Mouse (Mus musculus): Measurements from ENCODE around the gene Arhgdig.
"Not testable (repeated sequence)": the region's sequence is repeated elsewhere in the genome, so short reads cannot be mapped to it uniquely, and the experiment has no call there.

Arhgdig gene

GRCm38 (mm10) chr17:26203321-26203811, 4.2 kb downstream of the Arhgdig start:
- DNase-seq, result peak; percentile 82

- peak; percentile 42 for DNase-seq
Observed at GRCm38 (mm10) chr17:26202737-26203136, 4.8 kb downstream of the Arhgdig start, which contains the start of gene Rgs11. TSS of gene Rgs11 (plus strand) at chr17:26202951.

- no peak for DNase-seq
Observed at GRCm38 (mm10) chr17:26201998-26202397, 5.6 kb downstream of the Arhgdig start.

- peak; percentile 33 for DNase-seq
Observed at GRCm38 (mm10) chr17:26200831-26201705, 6.5 kb downstream of the Arhgdig start.

- no peak for DNase-seq
Observed at GRCm38 (mm10) chr17:26198892-26199291, 8.7 kb downstream of the Arhgdig start, which contains the start of gene Pdia2. TSS of gene Pdia2 (minus strand) at chr17:26199087.

GRCm38 (mm10) chr17:26192481-26193190, 14.9 kb downstream of the Arhgdig start:
- no peak for DNase-seq

- not testable (repeated sequence) for DNase-seq
Observed at GRCm38 (mm10) chr17:26191486-26191885, 16.1 kb downstream of the Arhgdig start.

GRCm38 (mm10) chr17:26188091-26188805, 19.3 kb downstream of the Arhgdig start:
- DNase-seq, result no peak

GRCm38 (mm10) chr17:26187592-26187991, 20.0 kb downstream of the Arhgdig start:
- no peak for DNase-seq

GRCm38 (mm10) chr17:26181179-26181578, 26.4 kb downstream of the Arhgdig start:
- no peak for DNase-seq

- no peak for DNase-seq
Observed at GRCm38 (mm10) chr17:26178611-26179010, 29.0 kb downstream of the Arhgdig start.

GRCm38 (mm10) chr17:26175248-26175647, 32.3 kb downstream of the Arhgdig start:
- DNase-seq, result not testable (repeated sequence)

- no peak for DNase-seq
Observed at GRCm38 (mm10) chr17:26168039-26168438, 39.5 kb downstream of the Arhgdig start.

GRCm38 (mm10) chr17:26162736-26163135, 44.9 kb downstream of the Arhgdig start:
- DNase-seq, result no peak

- no peak for DNase-seq
Observed at GRCm38 (mm10) chr17:26151886-26152630, 55.5 kb downstream of the Arhgdig start.

All from right cerebral cortex, adult 18-20 months (tissue).